Mouse (Mus musculus) olfactory bulb, adult 2 months (tissue): ENCODE data around the gene Tnks1bp1.

Experiments used
- CTCF ChIP-seq: fragments of 200-500 bp; IDR thresholded peaks from 2 replicates; pipeline ENCODE4 v1.5.1; 2012; ENCODE audit warnings: low read depth, mild to moderate bottlenecking, low read length, moderate library complexity; ENCODE audit not compliant: insufficient read depth
- POLR2A ChIP-seq: fragments of 200-500 bp; IDR thresholded peaks from 2 replicates; pipeline ENCODE4 v1.6.1; 2012; ENCODE audit warnings: mild to moderate bottlenecking, low read depth, low read length, moderate library complexity; ENCODE audit not compliant: insufficient read depth

GRCm38 (mm10) chr2:85038336-85038735, 9.5 kb upstream of the Tnks1bp1 start:
- no peak for TF ChIP-seq POLR2A
- no peak for TF ChIP-seq CTCF
